Mouse (Mus musculus): ENCODE results near the gene Fbrs. TPM values are rescaled to one million over a fixed set of nuclear protein-coding genes. Genes with fewer than 3 reads are reported as not detected.
"Not testable (repeated sequence)": the region's sequence is repeated elsewhere in the genome, so short reads cannot be mapped to it uniquely, and the experiment has no call there.

Fbrs gene
- polyA plus RNA-seq (2017; shearing (Covaris generic)): 10 to 100 TPM; 22.9 to 24.0 TPM

GRCm38 (mm10) chr7:127478635-127479317 lies at the start of gene Fbrs:
TSS of gene Fbrs (plus strand) at chr7:127479199.
- ATAC-seq: peak; percentile 35

- ATAC-seq: no peak
These were observed 43.8 kb upstream of the Fbrs start for GRCm38 (mm10) chr7:127435206-127435605.

DNA sequence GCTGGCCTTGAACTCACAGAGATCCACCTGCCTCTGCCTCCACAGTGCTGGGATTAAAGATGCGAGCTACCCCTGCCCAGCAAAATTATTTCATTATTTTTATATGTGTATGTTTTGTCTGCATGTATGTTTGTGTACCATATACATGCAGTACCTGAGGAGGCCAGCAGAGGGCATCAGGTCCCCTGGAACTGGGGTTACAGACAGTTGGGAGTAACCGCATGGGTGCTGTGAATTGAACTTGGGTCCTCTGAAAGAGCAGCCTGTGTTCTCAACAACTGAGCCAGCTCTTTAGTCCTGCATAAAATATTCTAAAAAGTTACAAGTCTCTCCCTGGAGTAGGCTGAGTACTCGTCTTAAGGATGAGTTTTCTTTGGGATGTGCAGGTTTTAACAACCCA lies 41.3 kb upstream of the Fbrs start:
- no peak for ATAC-seq

- ATAC-seq: no peak
These were observed 35.0 kb upstream of the Fbrs start for GRCm38 (mm10) chr7:127443976-127444375.

DNA sequence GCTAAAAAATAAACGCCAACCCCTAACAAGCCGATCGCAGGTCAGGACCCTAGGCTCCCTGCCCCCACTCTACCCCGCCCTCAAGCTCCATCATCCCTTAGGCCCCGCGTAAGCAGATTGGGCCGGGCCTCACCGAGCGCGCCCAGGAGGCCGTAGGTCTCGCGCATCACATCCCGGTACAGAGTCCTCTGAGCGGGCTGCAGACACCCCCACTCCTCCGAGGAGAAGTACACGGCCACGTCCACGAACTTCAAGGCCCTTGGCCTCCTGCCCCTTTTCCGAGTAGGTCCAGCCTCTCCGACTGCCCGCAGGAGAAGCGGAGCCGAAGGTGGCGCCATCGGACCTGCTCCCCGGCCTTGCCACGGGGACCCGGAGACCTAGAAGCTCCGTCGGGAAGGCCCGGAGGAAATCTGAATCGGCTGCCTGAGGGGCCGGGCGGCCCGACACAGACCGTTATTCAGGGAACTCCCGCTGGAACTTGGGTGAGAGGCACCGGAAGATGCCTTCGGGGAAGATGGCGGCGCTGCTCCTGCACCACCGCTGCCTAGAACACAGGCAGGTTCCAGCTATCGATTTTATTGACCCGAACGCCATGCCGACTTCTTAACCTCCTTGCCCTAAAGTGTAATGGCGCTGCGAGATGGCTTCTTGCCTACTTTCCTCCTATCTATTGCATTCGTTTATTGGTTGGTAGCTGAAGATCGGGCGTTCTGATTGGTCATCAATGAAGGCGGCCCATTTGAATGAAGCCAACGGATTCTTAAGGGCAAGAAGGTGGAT lies 30.3 kb upstream of the Fbrs start, which contains the start of gene Zfp689:
Zfp689 (minus strand) TSS at position 638 of the 780 bp plus-strand sequence.
- ATAC-seq: peak; percentile 94

GRCm38 (mm10) chr7:127449966-127450365 lies 29.0 kb upstream of the Fbrs start:
- ATAC-seq: no peak

GRCm38 (mm10) chr7:127453056-127453455 lies 25.9 kb upstream of the Fbrs start:
- no peak for ATAC-seq

DNA sequence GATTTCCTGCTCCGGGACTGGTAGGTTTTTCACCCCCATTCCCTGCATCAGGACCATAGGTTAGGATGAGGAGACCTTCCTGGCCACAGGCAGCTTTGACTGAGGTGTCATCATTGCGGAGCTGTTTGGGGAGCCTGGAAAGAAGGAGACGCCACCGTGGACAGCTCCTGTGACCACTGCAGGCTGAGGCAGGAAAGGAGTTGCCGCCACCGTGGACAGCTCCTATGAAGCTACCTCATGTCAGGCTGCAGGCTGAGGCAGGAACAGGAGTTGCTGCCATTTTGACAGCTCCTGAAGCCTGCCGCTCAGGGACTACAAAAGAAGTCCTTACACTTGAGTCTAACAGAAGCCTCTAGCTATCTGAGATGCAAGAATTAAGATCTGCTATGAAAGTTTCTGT lies 24.1 kb upstream of the Fbrs start:
- ATAC-seq: no peak

GRCm38 (mm10) chr7:127458371-127459122 lies 20.5 kb upstream of the Fbrs start:
- ATAC-seq: not testable (repeated sequence)

DNA sequence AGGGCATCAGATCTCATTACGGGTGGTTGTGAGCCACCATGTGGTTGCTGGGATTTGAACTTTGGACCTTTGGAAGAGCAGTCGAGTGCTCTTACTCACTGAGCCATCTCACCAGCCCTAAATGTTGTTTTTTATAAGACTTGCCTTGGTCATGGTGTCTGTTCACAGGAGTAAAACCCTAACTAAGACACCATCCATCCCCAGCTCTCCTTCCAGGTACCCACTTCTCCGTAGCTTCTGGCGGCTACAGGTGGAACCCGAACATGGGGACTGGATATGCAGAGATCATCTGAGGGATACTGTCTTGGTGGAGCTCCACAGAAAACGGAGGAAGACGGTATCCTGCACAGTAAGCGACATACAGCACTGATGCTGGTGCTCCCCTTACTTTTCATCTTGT lies 19.7 kb upstream of the Fbrs start, which contains the start of gene Prr14:
Prr14 (plus strand) TSS at position 301 of the 400 bp plus-strand sequence.
- ATAC-seq: not testable (repeated sequence)

- ATAC-seq: no peak
These were observed 13.8 kb upstream of the Fbrs start for GRCm38 (mm10) chr7:127465191-127465590.

DNA sequence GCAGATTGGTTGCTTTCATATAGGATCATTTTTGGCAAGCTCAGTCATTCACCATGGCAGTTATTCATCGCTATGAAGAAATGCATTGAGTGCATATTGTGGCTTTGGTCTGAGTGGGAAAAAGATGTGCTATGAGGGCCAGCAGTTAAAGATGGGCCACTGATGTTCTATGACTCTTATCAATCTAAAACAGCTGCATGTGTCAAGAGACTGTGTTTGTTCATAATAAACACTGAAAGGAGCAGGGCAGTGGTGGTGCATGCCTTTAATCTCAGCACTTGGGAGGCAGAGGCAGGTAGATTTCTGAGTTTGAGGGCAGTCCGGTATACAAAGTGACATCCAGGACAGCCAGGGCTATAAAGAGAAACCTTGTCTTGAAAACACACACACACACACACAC lies 13.3 kb upstream of the Fbrs start:
- ATAC-seq: not testable (repeated sequence)

DNA sequence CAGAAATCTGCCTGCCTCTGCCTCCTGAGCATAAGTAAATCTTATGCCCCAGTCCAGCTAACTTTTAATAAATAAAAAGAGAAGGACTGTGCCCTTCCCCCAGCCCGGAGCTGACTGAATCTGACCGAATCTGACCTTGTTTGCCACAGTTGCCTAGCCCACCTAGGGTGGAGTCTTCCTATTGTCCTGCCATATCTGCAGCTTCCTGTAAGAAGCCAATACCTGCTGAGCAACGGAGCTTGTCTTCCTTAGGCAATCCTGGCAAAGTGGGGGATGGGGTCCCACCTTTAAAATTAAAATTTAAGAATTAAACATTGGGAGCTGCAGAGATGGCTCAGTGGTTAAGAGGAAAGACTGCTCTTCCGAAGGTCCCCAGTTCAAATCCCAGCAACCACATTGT lies 12.4 kb upstream of the Fbrs start:
- ATAC-seq: no peak

DNA sequence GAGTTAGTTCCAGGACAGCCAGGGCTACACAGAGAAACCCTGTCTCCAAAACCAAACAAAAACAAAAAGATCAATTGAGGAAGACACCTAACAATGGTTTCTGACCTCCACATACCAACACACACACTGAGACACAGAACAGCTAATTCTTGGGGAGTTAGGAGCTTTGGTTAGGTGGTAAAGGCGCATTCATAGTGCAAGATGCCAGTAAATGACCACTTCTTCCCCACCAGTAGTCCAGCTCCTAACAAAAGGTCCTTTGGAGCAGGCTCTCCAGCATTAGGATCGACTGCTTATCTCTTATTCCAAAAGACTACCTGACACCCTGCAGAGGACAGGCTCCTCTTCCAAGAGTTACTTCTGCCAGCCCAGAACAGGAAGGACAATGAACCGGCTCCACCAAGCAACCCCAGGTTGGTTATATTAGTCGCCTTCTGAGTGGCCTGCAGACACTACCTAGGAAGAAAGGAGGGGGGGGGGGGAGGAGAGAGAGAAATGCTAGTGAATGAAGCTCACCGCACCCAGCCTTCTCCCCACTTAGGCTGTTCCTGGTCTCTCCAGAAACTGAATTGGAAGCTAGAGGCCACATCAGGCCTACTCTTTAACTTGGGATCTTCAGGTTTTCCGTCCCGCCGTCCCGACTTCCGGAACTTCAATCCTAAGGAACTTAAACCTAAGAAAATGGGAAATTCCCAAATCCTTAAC lies 8.8 kb upstream of the Fbrs start:
- no peak for ATAC-seq

- peak; percentile 95 for ATAC-seq
These were observed 8.0 kb upstream of the Fbrs start for GRCm38 (mm10) chr7:127470743-127471645.

DNA sequence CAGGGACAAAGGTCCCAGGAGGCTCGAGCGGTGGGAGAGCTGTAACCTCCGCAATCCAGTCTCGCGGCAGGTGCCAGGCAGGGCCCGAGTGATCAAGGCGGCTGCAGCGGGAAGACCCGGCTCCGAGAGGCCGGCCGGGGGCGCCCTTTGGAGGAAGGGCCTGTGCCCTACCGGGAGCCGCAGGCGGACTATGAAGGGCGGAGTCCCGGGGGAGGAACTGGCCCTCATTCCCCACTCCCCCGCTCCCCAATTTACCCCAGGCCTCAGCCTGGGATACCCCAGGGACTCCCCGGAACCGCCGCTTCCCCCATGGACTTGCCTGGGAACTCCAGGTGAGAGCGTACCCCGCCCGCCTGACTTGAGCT lies 7.4 kb upstream of the Fbrs start:
- ATAC-seq: peak; percentile 3

DNA sequence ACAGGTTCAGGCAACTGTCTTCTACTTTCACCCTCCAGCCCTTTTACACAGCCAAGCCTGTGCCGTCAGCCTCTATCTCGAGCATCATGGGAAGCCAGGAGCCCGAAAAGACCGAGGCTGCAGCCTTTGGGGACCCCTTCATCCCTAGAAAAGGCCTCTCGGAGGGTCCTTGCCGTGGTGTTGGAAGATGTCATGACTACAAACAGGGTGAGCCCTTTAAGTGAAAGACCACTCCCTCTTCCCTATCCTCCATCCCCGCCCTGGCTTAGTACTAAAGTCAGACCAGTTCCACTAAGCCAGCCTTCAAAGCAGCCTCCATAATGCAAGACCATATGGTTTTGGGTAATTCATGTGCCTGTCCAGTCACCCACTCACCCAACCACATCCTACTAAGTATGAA lies 6.9 kb upstream of the Fbrs start:
- no peak for ATAC-seq

- ATAC-seq: no peak
These were observed 5.3 kb upstream of the Fbrs start for GRCm38 (mm10) chr7:127473705-127474104.

DNA sequence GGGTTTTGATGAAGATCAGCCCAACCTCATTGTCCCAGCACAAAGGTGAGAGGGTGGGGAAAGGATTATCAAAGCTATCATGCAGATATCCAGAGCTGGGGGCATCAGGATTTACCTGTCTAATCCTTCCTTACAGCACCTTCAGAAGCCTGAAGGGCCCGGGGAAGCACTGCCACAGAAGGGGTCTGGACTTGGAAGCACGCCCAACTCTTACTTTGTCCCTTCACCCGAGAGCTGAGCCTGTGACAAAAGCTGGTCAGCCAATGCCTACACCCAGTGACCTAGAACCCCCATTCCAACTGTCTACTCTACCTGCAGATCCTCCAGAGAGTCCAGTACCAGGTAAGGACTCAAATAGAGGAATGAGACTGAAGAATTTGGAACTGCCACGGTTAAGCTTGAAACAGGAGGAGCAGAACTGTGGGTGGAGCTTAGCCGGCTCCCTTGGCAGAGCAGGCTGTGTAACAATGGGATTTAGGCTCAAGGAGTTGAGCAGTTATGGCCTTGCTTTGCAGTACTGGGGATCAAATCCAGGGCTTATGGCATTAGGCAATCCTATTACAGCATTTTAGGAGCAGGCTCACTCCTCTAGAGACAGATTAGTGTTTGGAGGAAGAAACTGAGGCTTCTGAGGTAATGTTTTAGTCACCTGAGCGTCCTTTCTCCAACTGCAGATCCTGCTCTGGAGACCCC lies 4.5 kb upstream of the Fbrs start:
- ATAC-seq: no peak

DNA sequence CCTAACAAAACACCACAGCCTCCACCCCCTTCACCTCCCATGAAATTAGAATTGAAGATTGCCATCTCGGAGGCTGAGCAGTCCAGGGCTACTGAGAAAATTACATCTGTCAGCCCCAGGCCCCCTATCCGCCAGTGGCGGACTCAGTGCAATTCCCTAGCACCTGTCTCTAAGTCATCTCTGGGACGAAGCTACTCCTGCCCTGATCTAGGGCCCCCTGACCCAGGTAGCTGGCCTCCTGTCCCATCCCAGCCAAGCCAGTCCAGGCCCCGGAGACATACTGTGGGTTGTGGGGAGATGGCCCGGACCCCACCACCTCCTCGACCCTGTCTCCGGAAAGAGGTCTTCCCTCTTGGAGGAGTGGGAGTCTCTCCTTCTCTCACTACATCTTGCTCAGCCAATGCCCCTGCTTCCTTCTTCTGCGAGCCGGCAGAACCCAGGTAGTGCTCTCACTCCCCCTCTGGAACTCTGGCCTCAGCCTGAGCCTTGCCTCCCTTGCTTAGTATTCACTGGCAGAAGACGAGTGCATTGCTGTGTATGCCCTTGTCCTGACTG lies 3.7 kb upstream of the Fbrs start:
- ATAC-seq: no peak

GRCm38 (mm10) chr7:127476336-127476735 lies 2.7 kb upstream of the Fbrs start:
- ATAC-seq: no peak
